Mouse (Mus musculus) small intestine, adult 2 months (tissue): ENCODE measurements at regions not wholly inside any gene's neighbourhood (a gene's known extent, or its start where the extent isn't known, plus 50 kb on each side); places are given as distances from the start of the nearest gene placed in this dataset.

Source experiments
- CTCF ChIP-seq: fragments of 200-500 bp; IDR thresholded peaks from 2 replicates; pipeline ENCODE4 v1.5.1; 2012; ENCODE audit warnings: low read depth, mild to moderate bottlenecking, control low read depth, inconsistent platforms, low read length, moderate library complexity, mixed read lengths; ENCODE audit not compliant: insufficient replicate concordance, insufficient read length; ENCODE audit errors: extremely low read depth
- POLR2A ChIP-seq: fragments of 200-500 bp; IDR thresholded peaks from 2 replicates; pipeline ENCODE4 v1.6.1; 2012; ENCODE audit warnings: low read depth, mild to moderate bottlenecking, control low read depth, inconsistent platforms, low read length, moderate library complexity

- TF ChIP-seq CTCF (no peak), POLR2A (no peak)
Measured at GRCm38 (mm10) chr6:84306585-84306984, 287.1 kb downstream of the Cyp26b1 start.
